Mouse (Mus musculus) adrenal gland, postnatal 25 days (tissue): ENCODE measurements at regions not wholly inside any gene's neighbourhood (a gene's known extent, or its start where the extent isn't known, plus 50 kb on each side); places are given as distances from the start of the nearest gene placed in this dataset.

ENCODE experiments used
- DNase-seq: peaks from one replicate; pipeline ENCODE4 v3.0.0; 2021; ENCODE audit warnings: mixed read lengths

DNA sequence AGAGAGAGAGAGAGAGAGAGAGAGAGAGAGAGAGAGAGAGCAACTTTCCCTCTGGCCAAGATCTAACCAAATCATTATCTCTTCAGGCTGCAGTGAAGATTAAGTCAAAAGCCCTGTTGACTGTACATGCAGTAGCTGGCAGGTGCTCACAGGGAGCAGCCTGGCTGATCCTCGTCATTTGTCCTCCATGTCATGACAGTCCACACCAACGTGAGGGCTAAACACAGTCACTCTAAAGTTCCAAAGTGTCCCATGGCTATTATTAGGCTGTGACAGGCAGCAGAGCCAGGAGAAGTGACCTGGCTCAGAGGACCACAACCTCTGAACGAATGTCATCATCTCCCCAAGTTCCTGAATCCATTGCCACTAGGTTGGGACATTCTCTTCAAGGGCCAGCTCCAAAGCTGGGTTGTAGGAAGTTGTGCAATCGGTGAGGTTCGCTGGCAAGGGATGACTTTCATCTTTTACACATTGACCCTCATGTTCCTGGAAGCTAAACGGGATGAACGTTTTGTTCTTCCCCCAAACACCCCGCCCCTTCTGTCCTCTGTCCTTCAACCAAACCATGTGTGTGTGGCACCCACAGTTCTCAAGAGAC is 138.4 kb downstream of the Tomm20 start:
- no peak for DNase-seq

DNA sequence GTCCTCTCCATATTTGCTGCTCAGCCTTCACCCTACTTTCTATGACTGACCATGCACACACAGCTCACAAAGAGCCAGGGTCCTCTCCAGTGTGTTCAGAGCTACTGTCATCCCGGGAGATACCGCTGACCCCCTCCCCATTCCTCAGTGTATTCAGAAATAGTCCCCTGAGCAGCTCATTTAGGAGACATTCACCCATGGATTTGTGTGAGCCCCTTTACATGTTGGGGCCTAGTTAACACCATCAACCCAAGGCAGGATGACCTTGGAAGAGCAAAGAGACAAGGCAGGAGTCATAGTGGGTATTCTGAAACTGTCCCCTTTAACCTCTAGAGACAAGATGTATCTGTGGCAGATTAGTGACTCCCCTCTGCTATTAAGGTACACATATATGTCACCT is 139.1 kb downstream of the Tomm20 start:
- DNase-seq: no peak

DNA sequence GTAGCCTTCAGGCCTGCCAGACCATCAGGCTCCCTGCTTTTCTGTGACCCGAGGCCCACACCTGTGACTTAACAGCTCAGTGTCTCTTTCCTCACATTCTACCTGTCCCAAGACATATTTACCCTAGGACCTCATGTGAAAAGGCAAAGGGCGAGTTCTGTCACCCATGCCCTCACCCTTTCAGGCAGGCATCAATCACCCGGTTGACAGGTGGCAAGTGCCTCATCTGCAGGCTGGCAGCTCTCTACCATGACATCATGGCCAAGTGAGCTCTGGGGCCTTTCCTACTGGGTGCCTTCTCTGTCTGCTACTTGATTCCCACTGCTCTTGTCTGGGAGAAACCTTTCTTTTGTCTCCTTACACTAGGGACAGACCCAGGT is 139.5 kb downstream of the Tomm20 start:
- DNase-seq: no peak

DNA sequence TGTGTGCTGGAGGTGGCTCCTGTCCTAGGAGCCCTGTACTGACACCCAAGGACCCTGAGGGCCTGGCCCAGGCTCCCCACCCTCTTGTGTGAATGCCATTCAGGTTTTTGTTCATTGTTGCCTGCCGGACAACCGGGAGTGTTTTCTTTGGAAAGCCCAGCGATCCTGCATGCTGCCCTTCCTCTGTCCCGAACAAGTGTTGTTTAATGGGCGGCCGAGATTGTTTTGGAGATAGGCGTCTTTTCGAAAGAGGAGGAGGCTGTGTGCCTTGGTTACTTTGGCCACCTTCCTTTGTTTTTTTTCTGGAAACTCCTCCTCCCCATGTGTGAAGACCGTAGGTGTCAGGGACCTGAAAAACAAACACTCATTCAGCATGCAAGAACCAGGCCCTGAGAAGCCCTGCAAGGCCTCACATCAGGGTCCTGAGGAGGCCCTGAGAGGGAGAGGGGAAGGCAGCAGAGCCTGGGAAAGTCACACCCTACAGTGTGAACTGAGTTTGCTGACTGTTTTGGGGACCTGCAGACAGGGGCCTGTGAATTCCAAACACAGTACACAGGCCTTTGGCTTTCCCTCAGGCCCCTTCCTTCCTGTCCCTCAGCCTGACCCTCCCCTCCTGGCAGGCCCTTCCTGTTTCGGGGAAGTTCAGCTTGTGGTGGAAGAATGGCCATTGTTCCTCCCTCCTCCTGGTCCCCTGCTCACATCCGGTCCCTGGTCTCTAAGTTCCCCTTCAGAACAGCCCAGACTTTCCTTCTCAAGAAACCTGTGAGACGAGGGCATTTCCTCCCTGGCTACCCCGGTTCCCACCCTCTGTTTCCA is 140.1 kb downstream of the Tomm20 start:
- DNase-seq: no peak

DNA sequence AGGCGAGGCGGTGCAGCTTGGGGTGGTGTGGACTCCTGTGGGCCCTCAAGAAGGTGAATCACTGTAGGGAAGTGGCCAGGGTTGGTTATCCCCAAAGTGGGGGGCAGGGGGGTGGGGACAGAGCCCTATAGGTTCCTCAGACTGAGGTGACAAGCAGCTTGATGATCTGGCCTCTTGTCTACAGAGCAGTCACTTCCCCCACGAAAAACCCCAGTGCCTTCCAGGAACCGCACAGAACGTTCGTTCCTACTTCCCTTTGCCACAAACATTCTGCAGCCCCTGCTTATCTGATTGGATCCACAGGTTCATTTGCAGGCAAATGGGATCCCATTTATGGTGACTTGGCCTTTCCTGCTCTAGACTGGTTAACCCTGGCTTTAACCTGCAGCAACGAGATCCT is 141.5 kb downstream of the Tomm20 start:
- no peak for DNase-seq

DNA sequence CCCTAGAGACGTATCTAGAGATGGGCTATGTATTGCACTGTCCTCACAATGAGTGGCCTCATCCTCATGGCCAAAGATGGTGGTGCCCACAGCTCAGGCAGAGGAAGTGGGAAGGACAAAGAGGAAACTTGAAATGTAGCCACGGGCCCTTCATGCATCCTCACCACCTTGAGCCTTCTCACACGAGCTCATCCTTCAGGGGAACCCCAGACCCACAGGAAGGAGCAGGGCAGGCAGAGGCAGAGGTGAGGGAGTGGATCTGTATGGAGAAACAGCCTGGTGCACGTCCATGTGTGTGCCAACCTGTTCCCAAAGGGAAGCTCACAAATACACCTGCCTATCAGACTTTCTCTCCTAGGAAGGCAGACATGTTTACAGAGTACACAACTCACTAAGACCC is 143.0 kb downstream of the Tomm20 start:
- no peak for DNase-seq

DNA sequence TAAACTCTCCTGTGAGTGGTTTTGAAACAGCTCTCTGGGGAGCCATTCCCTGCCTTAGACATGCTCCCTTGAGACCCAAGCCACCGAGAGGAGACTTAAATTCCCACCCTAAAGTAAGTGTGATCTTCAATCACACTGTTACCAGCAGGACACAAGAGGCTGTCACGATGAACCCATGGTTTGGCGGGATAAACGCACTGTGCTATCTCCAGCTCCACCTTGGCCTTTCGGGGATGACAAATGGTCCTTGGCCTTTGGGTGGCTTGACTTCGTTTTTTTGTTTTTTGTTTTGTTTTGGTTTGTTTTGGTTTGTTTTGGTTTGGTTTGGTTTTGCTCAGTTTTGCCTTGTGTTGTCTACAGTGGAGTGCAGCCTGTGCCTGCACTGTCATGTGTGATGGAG is 144.7 kb downstream of the Tomm20 start:
- DNase-seq: no peak

DNA sequence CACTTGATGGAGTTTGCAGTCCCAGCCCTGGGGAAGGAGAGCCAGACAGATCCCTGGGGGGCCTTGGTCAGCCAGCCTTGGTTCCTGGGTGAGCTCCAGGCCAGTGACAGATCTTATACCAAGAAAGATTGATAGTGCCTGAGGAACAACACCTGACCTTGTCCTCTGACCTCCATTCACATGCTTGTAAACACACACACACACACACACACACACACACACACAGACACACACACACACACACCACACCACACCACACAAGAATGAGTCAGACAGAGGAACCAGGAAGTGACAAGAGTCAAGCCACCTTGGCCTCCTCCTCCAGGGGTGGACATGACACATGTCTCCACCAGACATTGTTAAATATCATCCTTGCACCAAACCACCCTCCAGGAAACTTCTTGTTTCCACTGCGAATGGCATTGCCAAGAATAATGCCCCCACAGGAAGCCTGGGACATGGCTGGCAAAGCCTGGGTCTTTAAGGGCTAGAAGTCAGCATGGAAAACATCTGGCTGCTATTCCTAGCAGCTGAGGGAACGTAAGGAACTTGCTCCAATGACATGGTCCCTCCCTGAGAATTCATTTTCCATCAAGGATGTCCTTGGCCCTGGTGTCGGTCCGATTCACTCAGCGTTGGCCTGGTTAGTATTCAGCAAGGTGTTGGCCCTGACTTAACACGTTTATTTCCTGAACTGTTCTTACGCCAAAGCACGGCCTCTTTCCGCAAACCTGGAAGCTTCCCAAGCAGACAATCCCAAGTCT is 147.9 kb downstream of the Tomm20 start:
- DNase-seq: no peak

DNA sequence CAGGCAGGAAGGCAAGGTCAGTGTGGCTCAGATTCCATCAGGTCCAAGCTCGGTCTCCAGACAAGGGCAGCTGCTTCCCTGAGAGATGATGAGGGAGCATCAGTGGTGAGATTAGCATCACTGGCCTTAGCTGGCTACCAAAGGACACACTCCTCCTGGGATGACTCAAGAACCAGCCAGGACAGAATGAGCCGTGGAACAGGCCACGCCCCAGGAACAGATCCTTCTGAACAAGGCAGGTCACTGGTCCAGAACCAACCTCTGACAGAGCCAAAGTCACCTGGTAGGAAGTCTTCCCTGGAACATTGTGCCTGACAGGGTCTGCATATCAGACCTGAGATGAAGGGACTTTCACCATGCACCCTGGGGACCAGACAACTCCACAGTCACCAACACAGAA is 152.0 kb downstream of the Tomm20 start:
- no peak for DNase-seq

DNA sequence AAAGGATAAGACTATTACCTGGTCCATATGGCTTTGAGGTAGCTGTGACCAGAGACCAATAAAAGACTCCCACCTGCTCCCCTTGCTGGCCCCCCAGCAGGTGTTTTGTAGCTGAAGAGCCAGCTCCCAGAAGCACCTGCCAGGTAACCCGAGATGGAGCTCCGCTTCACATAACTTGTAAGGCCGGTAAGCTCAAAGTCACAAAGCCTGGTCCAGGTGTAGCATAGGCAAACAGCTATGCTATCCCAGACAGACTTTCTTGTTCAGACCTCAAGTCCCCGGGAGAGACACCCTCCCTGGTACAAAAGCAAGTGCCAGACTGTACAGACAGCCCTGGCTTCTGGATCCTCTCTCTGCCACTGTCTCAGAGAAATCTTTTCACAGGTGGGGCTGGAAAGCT is 154.6 kb downstream of the Tomm20 start:
- DNase-seq: no peak

DNA sequence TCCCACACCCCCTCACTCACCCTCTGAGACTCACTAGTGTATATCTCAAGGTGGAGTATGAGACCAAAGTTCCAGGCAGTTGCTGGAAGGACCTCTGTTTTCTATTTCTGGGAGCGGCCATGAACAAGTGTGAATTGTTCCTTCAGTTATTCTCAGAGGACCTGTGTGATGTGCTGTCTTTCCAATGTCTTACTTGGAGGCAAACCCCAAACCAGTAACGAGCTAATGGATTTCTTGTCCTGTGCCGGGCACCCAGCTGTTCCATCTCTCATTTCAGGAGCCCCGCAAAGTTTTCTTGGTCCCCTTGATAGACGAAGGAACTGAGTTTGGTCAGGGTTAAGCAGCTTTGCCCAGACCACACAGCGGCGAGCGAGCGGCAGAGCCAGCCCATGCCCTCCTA is 155.4 kb downstream of the Tomm20 start:
- no peak for DNase-seq

DNA sequence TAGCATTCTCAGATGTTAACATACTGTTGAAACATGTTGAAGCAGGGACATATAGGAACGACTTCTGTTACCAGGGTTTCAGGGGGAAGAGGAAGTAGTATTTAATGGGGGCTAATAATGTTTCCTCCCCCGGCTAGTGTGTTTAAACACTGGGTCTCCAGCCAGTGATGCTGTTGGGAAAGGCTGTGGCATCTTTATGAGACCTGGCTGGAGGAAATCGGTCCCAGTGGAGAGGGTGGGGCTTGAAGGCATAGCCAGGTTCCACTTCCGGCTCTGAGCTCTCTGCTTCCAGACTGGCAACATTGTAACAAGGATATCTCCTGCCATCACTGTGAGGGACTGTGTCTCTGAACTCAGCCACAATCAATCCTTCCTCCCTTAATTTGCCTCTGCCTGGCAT is 156.6 kb downstream of the Tomm20 start:
- no peak for DNase-seq

DNA sequence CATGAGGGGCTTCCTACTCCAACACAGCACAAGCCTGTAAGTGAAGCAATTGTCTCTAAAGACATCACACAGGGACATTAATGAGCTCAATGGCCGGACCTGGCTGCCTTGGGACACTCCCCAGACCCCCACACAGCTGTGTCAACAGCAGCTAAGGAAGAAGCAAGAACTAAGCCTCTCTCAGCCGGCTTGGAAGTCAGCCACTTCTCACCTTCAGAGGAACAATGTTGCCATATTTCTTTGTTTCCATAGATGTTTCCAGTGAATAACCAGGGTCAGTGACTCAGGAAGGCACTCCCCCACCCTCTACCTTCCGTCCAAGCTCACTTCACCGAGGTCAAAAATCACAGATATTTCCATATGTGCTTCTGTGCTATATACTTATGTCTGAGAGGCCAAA is 157.0 kb downstream of the Tomm20 start:
- no peak for DNase-seq

DNA sequence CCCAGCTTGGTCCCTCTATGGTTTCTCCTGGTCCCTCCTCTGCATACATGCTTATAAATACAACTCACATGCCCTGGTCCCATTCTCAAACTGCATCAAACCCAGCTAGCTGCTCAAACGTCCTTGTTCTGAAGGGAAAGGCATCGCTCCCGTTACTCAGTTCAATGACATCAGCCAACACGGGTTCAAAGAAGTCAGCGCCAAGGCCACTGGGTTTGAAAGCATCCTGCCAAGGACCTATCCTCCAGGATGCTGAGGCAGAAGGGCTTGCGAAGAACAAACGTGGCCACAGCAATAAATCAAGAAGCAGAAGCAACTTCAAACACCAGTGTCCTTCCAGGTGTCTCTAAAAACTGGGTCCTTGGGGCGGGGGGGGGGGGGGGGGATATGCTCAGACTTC is 158.2 kb downstream of the Tomm20 start:
- DNase-seq: peak; percentile 69

DNA sequence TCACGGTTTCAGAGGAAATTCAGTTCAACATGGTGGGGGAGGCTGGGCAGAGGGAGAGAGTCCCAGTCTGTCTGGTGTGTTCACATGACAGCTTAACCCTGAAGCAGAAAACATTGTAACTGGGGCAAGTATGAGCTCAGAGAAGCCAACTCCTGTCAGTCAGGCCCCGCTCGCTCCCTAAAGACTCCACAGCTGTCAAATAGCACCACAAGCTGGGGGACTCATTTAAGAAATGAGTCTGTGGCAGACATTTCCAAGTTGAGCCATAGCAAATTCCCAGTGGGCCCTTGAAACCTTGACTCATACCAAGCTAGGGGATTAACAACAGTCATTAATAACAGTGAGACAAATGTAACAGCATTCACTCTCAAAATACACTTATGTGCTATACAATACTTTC is 160.4 kb downstream of the Tomm20 start:
- no peak for DNase-seq

DNA sequence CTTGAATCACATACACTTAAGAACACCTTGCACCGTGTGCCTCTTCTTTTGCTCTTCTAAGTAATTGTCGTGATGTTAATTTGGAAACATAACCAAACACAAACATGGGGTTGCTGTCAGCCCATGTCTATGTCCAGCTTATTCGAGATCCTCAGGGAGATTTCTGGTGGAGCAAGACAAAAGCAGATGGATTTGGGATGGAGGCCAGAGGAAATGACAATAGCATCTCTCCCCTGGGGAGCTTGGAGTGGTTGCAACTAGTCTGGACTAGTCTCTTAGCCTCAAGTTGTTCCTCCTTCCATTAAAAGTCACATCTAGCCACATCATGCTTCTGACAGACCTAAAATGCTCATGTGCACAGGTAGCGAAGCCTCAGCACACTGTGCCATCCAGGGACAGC is 161.0 kb downstream of the Tomm20 start:
- DNase-seq: no peak

DNA sequence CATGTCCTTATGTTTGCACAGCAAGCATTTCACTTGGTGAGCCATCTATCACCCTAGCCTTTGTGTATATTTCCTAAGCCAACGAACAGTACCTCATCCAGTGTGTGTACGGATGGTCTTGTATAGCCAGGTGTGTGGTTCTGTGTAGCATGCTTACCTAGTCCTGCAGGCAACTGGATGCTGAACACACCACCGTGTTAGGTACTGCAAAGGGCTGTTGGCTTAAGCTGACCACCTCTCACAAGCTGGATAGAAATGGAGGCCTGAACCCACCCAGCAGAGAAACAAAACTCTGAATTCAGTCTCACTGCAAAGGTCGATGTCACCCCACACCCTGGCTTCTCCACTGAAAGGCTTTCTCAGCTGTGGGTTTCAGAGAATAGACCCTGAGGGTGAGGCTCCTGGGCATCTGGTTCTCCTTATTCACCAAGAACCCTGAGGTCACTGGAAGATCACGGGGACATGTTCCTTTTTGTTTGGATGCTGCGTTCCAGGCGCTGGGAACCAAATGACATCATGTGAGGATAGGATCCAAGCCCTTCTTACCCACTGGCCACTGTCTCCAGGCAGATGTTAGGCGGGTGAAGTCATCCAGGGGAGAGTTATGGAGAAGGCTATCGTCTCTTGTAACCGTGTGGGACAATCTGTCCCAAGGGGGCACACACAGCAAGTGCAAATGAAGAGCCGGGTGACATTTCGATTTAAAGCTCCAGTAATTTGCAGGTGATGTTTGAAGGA is 161.8 kb downstream of the Tomm20 start:
- DNase-seq: no peak

DNA sequence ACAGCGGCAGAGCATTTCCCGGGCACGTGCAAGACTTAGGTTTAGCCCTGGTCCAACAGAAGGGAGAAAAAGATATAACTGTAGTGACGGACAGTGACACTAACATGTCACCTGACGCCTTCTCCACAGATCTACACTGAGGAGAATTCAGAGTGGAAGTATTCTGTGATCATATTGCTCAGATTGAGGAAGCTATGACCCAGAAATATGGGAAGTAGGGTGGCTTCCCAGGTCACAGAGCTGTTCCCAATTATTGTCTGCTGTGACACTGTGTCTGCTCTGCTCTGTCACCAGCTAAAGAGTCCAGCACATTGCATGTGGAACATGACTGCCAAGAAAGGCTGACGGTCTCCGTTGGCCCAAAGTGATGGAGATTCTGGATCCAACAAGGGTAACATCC is 167.0 kb downstream of the Tomm20 start:
- no peak for DNase-seq

DNA sequence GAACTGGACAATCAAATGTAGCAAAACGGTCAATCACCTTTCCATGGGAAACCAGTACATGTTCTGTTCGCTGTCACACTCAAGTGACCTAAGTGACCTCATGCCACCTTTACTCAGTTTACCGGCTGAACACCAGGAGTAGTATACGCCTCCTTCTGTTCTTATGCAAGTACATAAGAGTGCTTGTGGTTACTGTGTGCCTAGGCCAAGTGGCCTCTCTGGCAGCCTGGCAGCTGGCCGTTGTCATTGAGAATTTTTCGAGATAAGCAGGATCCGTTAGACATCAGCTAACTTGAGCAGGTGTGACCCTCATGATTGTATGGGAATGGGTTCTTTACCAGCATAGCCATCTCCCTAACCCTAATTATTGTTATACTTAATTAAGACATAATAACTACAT is 167.5 kb downstream of the Tomm20 start:
- DNase-seq: no peak

DNA sequence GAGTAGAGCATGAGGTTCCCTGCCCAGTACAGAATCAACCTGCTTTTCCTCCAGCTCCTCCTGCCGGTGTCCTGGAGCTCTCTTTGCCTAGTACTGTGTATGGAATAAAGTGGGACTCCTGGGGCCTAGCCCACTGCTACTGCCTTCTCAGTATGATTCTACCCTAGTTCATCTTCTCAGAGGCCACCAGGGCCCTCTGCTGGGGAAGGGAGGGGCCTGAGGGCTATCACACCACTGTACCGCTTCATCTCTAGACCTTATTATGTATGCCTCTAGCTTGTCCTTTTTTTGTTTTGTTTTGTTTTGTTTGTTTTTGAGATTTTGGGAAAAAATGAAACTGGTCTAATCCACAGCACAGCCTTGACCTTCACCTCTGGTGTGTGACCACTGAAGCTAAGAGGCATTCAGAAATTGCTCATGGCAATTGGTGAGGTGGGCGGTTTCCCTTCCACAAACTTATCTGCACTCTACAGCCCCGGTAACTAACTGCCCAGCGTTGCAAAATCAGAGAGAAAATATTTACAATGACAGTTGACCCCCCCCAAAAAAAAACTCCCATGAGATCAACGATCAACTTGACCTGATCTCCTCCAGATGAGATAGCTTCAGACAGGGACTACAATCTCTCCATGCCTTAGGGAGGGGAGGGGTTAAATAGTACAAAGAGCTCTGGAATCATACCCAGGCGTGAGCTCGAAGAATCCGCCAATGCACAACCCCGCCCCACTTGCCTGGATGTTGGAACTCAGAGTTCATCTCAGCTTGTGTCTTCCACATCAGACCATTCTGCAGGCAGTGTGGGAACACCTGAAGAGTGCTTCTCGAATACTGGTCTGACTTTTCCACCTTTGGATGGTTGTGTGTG is 168.8 kb downstream of the Tomm20 start:
- DNase-seq: no peak

DNA sequence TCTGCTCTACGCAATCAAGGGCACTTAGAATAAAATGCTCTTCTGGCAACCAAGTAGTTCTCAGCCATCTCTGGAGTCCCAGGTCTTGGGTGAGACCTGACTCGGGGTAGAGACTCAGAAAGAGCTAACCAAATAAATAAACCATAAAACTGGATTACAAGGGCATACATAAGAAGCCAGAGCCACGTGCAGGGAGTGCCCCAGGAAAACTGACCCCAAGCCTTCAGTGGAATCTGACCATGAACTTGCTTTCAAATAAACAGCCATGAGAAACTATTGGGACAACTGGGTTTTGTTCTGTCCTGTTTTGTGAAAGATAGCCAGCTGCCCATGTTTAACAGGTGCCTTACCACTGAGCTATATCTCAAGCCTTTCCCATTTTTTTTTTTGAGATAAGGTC is 170.3 kb downstream of the Tomm20 start:
- DNase-seq: no peak

DNA sequence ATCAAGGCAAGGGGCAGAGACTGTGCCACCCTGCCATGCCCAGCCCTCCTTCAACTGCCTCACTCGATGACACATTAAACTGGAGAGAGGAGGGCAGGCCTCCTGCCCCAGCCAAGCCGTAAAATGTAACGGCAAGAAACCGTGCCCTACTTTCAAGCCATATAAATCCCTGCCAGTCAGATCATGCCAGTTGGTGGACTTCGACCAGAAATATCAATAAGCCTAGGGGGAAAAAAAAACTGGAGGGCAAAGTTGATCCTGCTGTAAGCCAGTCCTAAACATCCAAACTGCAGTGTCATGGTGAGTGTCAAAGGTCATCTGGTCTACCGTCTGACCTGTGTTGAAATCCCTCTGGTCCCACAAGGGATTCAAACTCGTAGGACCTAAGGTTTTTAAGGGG is 170.8 kb downstream of the Tomm20 start:
- no peak for DNase-seq
